Mouse (Mus musculus) intestine, postnatal 0 days (tissue): Measurements from ENCODE around the gene Cby3. TPM values are rescaled to one million over a fixed set of nuclear protein-coding genes. Genes with fewer than 3 reads are reported as not detected.

Experiments used
- ATAC-seq: fragments of 200-750 bp; cut with Nextera tagmentation; 2 replicates; pipeline ENCODE4 v1.8.0; 2017; ENCODE audit warnings: mild to moderate bottlenecking, moderate TSS enrichment, moderate library complexity
- H3K27ac ChIP-seq: fragments of 300-500 bp; sonication (generic); 2 replicates; pipeline ENCODE4 v1.5.1; 2014; ENCODE audit warnings: mild to moderate bottlenecking, low read depth, low read length, moderate library complexity
- H3K27me3 ChIP-seq: fragments of 300-500 bp; sonication (generic); replicated peaks from 2 replicates; pipeline ENCODE4 v1.6.1; 2014; ENCODE audit warnings: low read length, mixed read lengths; ENCODE audit not compliant: control insufficient read depth, insufficient read depth
- H3K36me3 ChIP-seq: fragments of 300-500 bp; sonication (generic); 2 replicates; pipeline ENCODE4 v1.6.1; 2014; ENCODE audit warnings: mild to moderate bottlenecking, moderate library complexity; ENCODE audit not compliant: control insufficient read depth, insufficient read depth
- H3K4me1 ChIP-seq: fragments of 300-500 bp; sonication (generic); replicated peaks from 2 replicates; pipeline ENCODE4 v1.6.1; 2014; ENCODE audit warnings: antibody characterized with exemption, low read length, mixed read lengths; ENCODE audit not compliant: control insufficient read depth, insufficient read depth
- H3K4me2 ChIP-seq: fragments of 300-500 bp; sonication (generic); replicated peaks from 2 replicates; pipeline ENCODE4 v1.6.1; 2014; ENCODE audit warnings: low read depth, mild to moderate bottlenecking, moderate library complexity
- H3K4me3 ChIP-seq: fragments of 300-500 bp; sonication (generic); 2 replicates; pipeline ENCODE4 v1.5.1; 2014; ENCODE audit warnings: low read depth, low read length
- H3K9ac ChIP-seq: fragments of 300-500 bp; sonication (generic); 2 replicates; pipeline ENCODE4 v1.6.1; 2014; ENCODE audit warnings: mild to moderate bottlenecking, low read depth, low read length
- H3K9me3 ChIP-seq: fragments of 300-500 bp; sonication (generic); 2 replicates; pipeline ENCODE4 v1.6.1; 2016; ENCODE audit warnings: mixed run types; ENCODE audit not compliant: control insufficient read depth
- CTCF ChIP-seq: sonication (generic); IDR thresholded peaks from 2 replicates; pipeline ENCODE4 v1.5.1; 2016; ENCODE audit warnings: low read depth, mild to moderate bottlenecking, control low read depth, antibody characterized with exemption, moderate library complexity
- WGBS: fragments of 180-500 bp; shearing (Covaris S2); extraction: QIAGEN DNeasy Blood & Tissue Kit; methylation state at CpG from one replicate; pipeline ENCODE4 v1.1.7; 2014; 5-methylcytosine and 5-hydroxymethylcytosine counted together
- polyA plus RNA-seq: library from polyadenylated mRNA; unstranded; fragments of >200 nt; fragmentation: Nextera tagmentation; extraction: Ambion mirVana; gene quantifications from 2 replicates; pipeline ENCODE4 v1.2.1, GENCODE M21; 2015

The Cby3 gene
- polyA plus RNA-seq, 1 experiment from 2014 or later = 0.17 TPM

DNA sequence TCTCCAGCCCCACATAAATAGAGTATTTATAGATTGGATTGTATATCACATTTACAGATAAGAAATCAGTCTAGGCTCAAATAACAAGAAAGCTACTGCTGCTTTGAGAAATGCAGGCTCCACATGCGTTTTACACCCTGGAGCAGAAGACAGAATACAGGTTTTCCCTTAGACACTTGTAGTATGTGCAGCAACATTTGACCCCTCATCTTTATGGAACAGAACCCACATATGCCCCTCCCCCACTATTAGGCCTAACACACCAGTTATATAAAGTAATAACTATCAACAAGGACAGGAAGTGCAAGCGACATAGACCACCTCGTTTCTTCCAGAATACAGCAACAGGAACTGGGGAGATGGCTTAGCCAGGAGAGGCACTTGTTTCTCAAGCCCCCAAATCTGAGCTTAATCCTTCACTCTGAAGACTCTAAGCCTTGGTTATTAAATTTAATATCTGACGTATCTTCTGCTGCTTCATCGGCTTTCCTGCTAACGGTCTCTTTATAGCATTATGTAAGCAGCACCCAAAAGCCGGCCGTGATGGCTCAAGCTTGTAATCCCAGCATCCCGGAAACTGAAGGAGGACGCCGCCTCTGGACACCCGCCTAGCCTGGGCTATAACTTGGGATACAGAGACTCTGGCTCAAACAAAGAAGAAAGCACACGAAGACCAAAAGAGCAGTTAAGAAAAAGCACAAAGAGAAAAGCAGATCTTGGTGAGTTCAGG lies 20.2 kb downstream of the Cby3 start:
- Histone ChIP-seq H3K36me3 (0 out of 2 replicates have a peak, but pooled peaks cover 1% of the 10 kb centered on the region), H3K27ac (no peak overlapping the region), H3K27me3 (no peaks in the 10 kb centered on the region), H3K9me3 (no peaks in the 10 kb centered on the region), H3K4me2 (no peak overlapping the region), H3K4me1 (no peaks in the 10 kb centered on the region), H3K4me3 (no peak overlapping the region), H3K9ac (no peak overlapping the region)
- no peak for TF ChIP-seq CTCF
- 89% methylated on average over 13 of the region's 13 CpGs for WGBS
- ATAC-seq = no peak

- Histone ChIP-seq H3K9ac (no peak overlapping the region), H3K27ac (no peak overlapping the region), H3K9me3 (no peaks in the 10 kb centered on the region), H3K27me3 (no peaks in the 10 kb centered on the region), H3K36me3 (peaks cover 5% of the 10 kb centered on the region; the same call in 1 of the 2 replicates), H3K4me1 (no peaks in the 10 kb centered on the region), H3K4me3 (no peak overlapping the region), H3K4me2 (no peak overlapping the region)
- ATAC-seq = no peak
- TF ChIP-seq CTCF = no peak
- WGBS = 86% methylated on average over 5 of the region's 5 CpGs
Measured at GRCm38 (mm10) chr11:50375421-50375820, 21.2 kb downstream of the Cby3 start.

GRCm38 (mm10) chr11:50376156-50376790 lies 22.0 kb downstream of the Cby3 start:
- Histone ChIP-seq H3K9ac (peak overlapping the region; percentile 73; the same call in 1 of the 2 replicates), H3K27ac (no peak overlapping the region), H3K27me3 (no peaks in the 10 kb centered on the region), H3K4me1 (0 out of 2 replicates have a peak, but pooled peaks cover 1% of the 10 kb centered on the region), H3K4me3 (peak overlapping the region; percentile 78), H3K36me3 (peaks cover 5% of the 10 kb centered on the region; the same call in 1 of the 2 replicates), H3K9me3 (no peaks in the 10 kb centered on the region), H3K4me2 (peak overlapping the region; percentile 91)
- TF ChIP-seq CTCF = no peak
- 33% methylated on average over 10 of the region's 10 CpGs for WGBS
- ATAC-seq = no peak

DNA sequence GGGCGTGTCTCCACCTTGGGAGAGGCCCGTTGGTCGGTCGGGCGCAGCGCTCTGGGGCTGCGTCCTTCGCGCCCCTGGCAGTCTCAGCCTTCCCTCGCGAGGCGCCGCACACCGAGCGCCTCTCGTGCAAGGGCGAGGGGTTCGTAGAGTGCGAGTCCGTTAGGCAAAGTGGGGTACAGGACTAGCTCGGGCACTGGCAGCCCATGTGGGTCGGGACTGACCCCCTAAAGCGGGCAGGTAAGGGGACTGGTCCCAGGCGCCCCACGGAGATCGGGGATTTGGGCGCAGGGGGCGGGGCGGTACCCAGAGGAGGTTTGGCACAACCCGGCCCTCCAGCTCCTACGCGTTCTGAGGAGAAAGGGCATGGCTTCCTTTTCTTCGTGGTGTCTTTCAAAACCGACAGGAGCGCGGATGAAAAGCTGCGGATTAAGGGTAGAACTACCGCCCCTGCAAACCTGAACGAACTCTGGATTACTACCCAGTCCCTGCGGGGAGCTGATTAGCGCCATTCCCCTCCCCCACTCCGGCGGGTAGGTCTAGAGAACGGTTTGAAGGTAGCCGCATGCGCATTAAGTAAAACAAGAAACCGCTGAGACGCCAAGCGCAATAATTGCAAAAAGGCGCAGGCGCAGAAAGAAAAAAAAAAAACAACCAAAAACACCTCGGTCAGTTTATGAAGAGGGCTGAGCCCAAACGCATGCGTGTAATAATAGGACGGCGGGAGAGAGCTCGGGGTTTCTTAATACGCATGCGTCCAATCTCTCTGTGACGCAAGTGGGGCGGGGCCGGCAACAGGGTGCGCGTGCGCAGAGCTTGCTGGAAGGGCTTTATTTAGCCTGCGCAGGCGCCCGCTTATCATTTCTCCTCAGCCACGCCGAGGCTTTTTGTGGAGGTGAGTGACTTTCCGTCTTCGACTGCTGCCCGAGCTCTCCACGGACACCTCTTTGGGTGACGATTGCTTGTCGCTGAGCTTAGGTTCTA lies 22.9 kb downstream of the Cby3 start, which contains the start of gene Hnrnph1:
Hnrnph1 (plus strand) TSS at position 80 of the 981 bp plus-strand sequence.
- WGBS = under 1% methylated on average over 76 of the region's 76 CpGs
- H3K9me3 ChIP-seq = no peaks in the 10 kb centered on the region
- no peaks in the 10 kb centered on the region for H3K27me3 ChIP-seq
- H3K4me1 ChIP-seq = 0 out of 2 replicates have a peak, but pooled peaks cover 2% of the 10 kb centered on the region
- peak; percentile 88 for ATAC-seq
- TF ChIP-seq CTCF = no peak
- H3K36me3 ChIP-seq = peaks cover 8% of the 10 kb centered on the region; the same call in 1 of the 2 replicates
- H3K4me2 ChIP-seq = peak within 1 kb of the TSS; percentile 91
- H3K4me3 ChIP-seq = peak within 1 kb of the TSS; percentile 78
- peak within 1 kb of the TSS; percentile 98 for H3K27ac ChIP-seq
- H3K9ac ChIP-seq = peak within 1 kb of the TSS; percentile 96

GRCm38 (mm10) chr11:50377892-50378684 lies 23.8 kb downstream of the Cby3 start:
- peak overlapping the region; percentile 96 for H3K9ac ChIP-seq
- peak; percentile 82 for ATAC-seq
- peak overlapping the region; percentile 98 for H3K27ac ChIP-seq
- peak overlapping the region; percentile 91 for H3K4me2 ChIP-seq
- no peaks in the 10 kb centered on the region for H3K9me3 ChIP-seq
- peak; percentile 86 for TF ChIP-seq CTCF
- H3K36me3 ChIP-seq = peaks cover 16% of the 10 kb centered on the region
- 0 out of 2 replicates have a peak, but pooled peaks cover 2% of the 10 kb centered on the region for H3K4me1 ChIP-seq
- H3K4me3 ChIP-seq = peak overlapping the region; percentile 78
- H3K27me3 ChIP-seq = no peaks in the 10 kb centered on the region
- WGBS = under 1% methylated on average over 71 of the region's 71 CpGs
